Mouse (Mus musculus) lung, adult 2 months (tissue): ENCODE measurements at regions not wholly inside any gene's neighbourhood (a gene's known extent, or its start where the extent isn't known, plus 50 kb on each side); places are given as distances from the start of the nearest gene placed in this dataset.

Experiments used
- CTCF ChIP-seq: fragments of 200-500 bp; IDR thresholded peaks from 2 replicates; pipeline ENCODE4 v1.5.1; 2011; ENCODE audit warnings: mild to moderate bottlenecking, low read length, control low read depth; ENCODE audit not compliant: insufficient read depth
- POLR2A ChIP-seq: fragments of 200-500 bp; IDR thresholded peaks from 2 replicates; pipeline ENCODE4 v1.6.1; 2011; ENCODE audit warnings: low read depth, mild to moderate bottlenecking, control low read depth, low read length, borderline replicate concordance; ENCODE audit errors: extremely low read depth

- peak; percentile 73 for TF ChIP-seq CTCF
- TF ChIP-seq POLR2A: no peak
These were observed 72.8 kb upstream of the Cdh5 start for GRCm38 (mm10) chr8:104028626-104029025.
